Mouse (Mus musculus) kidney, adult 2 months (tissue): ENCODE measurements around the gene Rex1bd.

Experiments used
- CTCF ChIP-seq: fragments of 200-500 bp; conservative IDR thresholded peaks from 2 replicates; pipeline ENCODE4 v1.5.1; 2011; ENCODE audit warnings: low read depth, mild to moderate bottlenecking, control low read depth, low read length, moderate library complexity, mixed read lengths; ENCODE audit not compliant: insufficient read depth, insufficient read length
- POLR2A ChIP-seq: fragments of 200-500 bp; IDR thresholded peaks from one replicate; pipeline ENCODE4 v1.6.1; 2011; ENCODE audit warnings: low read depth, low read length, control low read depth

- no peak for TF ChIP-seq POLR2A
- no peak for TF ChIP-seq CTCF
Observed at GRCm38 (mm10) chr8:70535701-70536100, 29.1 kb upstream of the Rex1bd start.
